Mouse (Mus musculus) left cerebral cortex, adult 6 months (tissue): Measurements from ENCODE around the gene Zscan5b. TPM values are rescaled to one million over a fixed set of nuclear protein-coding genes. Genes with fewer than 3 reads are reported as not detected.

ENCODE experiments used
- long read RNA-seq, 2 experiments: library from polyadenylated mRNA; unstranded; transcript quantifications; one replicate each; pipeline ENCODE4 v2.0.0; 2019 to 2020
- polyA plus RNA-seq: library from polyadenylated mRNA; unstranded; fragments of <200 nt; fragmentation: Nextera tagmentation; gene quantifications from 2 replicates; pipeline ENCODE4 v1.2.3, GENCODE M21; 2021

Zscan5b gene
- not detected in 2 replicates for polyA plus RNA-seq
- long read RNA-seq, experiment 1, result 0 reads
- long read RNA-seq, experiment 2, result 0 reads

DNA sequence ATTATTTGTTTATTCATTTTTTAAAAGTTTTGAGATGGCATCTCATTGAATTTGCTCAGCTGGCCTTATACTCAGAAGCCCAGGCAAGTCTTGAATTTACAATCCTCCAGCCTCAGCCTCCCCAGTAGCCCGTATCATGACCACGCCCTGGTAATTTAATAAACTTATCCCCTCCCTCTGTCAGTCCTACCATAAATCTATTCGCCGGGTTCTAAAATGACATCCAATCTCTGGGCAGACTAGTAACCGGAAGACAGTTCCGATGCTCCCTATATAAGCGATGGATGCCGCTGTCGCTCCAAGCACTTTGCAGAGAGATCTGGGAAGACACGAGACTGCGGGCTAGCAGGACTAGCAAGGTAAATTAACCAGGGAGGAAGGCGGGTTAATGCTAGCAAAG, at the start of gene Zscan5b:
TSS of gene Zscan5b (plus strand) at position 301 of the 400 bp plus-strand sequence.

GRCm38 (mm10) chr7:6196790-6197189, 25.3 kb upstream of the Zscan5b start, which contains the start of gene Galp:
Gene Galp, plus strand, starts transcription at chr7:6197090.

DNA sequence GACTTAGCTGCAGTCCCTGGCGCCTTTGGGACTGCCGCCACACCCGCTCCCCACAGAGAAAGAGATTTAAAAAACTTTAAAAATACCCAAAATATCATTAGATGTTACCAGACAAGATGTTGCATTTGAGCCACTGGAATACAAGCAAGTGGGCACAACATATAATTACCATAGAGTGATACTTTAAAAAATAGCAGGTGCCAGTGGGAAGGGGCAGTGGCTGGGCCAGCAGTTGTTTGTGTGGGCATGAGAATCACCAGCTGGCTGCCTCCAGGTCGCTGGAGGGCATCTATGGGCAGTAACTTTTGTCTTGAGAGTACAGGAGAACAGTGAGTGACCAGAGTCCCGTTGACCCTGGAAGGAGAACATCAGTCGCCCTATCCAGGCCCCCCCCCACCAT, 30.3 kb downstream of the Zscan5b start, which contains the start of gene Epp13:
TSS of gene Epp13 (plus strand) at position 301 of the 400 bp plus-strand sequence.

DNA sequence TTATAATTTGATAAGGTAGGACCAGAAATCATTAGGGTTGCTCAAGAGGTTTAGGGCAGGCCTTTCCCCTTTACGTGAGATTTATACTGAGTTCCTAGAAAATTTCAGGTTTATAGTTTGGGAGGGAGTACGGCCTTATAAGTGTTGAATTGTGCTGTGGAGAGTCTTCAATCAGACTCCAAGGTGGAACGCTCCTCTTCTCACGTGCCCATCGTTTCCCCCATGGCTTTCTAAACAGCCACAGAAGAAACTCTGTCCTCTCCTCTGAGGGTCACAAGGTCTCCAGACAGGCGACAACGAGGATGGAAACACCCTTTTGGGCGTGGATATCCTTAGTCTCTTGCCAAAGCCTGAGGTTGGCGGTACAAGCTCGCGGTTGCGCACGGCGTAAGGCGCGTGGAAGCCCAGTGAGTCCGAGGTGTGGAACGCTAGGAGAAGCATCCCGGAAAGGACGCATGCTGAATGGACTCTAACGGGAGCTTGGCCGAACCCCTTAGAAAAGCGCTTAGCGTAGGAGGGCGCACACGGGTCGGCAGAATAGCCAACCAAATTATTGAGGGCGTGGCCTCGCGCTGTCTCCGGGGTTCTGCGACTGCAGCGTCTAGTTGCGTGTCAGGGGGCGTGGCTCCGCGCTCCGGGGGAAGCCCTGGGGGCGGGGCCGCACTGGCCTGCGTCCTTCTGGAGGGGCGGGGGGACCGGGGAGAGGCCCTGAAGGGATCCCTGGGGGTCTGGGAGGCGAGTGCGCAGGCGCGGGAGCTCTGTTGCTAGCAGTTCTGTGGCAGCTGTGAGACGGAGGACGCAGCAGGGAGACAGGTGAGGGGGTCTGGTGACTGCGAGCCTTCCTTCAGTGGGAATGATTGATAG, 64.0 kb downstream of the Zscan5b start, which contains the start of gene Zfp667:
TSS of gene Zfp667 (plus strand) at position 738 of the 864 bp plus-strand sequence.

Other genes with a start within 250 kb of the Zscan5b start
- not detected in 2 replicates for gene Vmn1r65, start 211.3 kb upstream of the Zscan5b start, polyA plus RNA-seq
- gene Nlrp4c, start 177.1 kb upstream of the Zscan5b start, polyA plus RNA-seq, result not detected in 2 replicates
- gene Zfp787, start 66.3 kb upstream of the Zscan5b start, polyA plus RNA-seq, result 9.8 and 15.7 TPM in 2 replicates
- gene Zfp444, start 50.1 kb upstream of the Zscan5b start, polyA plus RNA-seq, result 39.0 and 51.1 TPM in 2 replicates
- not detected in 2 replicates for gene Galp, start 25.2 kb upstream of the Zscan5b start, polyA plus RNA-seq
- not detected in 2 replicates for gene Epp13, start 30.4 kb downstream of the Zscan5b start, polyA plus RNA-seq
- gene Zfp667, start 64.3 kb downstream of the Zscan5b start, polyA plus RNA-seq, result 7.6 and 11.4 TPM in 2 replicates
- gene Zfp583, start 109.0 kb downstream of the Zscan5b start, polyA plus RNA-seq, result 5.6 and 6.3 TPM in 2 replicates
- 1.5 and 2.5 TPM in 2 replicates for gene Gm3854, start 121.5 kb downstream of the Zscan5b start, polyA plus RNA-seq
- 2.7 and 4.1 TPM in 2 replicates for gene Zfp78, start 141.0 kb downstream of the Zscan5b start, polyA plus RNA-seq
- 3.2 and 6.0 TPM in 2 replicates for gene Zfp28, start 161.0 kb downstream of the Zscan5b start, polyA plus RNA-seq
- 4.0 and 5.4 TPM in 2 replicates for gene Smim17, start 176.4 kb downstream of the Zscan5b start, polyA plus RNA-seq
- 0.09 TPM in 1 of 2 replicates, not detected in the other for gene Gm20715, start 188.0 kb downstream of the Zscan5b start, polyA plus RNA-seq
- 1.1 and 1.2 TPM in 2 replicates for gene Olfr1344, start 216.4 kb downstream of the Zscan5b start, polyA plus RNA-seq
- gene Olfr1336, start 233.9 kb downstream of the Zscan5b start, polyA plus RNA-seq, result not detected in 2 replicates
- not detected in 2 replicates for gene Olfr1346, start 244.8 kb downstream of the Zscan5b start, polyA plus RNA-seq